Mouse (Mus musculus) hindbrain, embryonic 11.5 days (tissue): ENCODE measurements around the gene Mmachc. TPM values are rescaled to one million over a fixed set of nuclear protein-coding genes. Genes with fewer than 3 reads are reported as not detected.
"Not testable (repeated sequence)": the region's sequence is repeated elsewhere in the genome, so short reads cannot be mapped to it uniquely, and the experiment has no call there.

ENCODE experiments used
- ATAC-seq: fragments of 200-750 bp; cut with Nextera tagmentation; 2 replicates; pipeline ENCODE4 v1.8.0; 2017; ENCODE audit warnings: mild to moderate bottlenecking, moderate TSS enrichment, moderate library complexity; ENCODE audit not compliant: low FRiP score
- DNase-seq: peaks from one replicate; pipeline ENCODE4 v3.0.0-alpha.2; 2015; ENCODE audit warnings: low spot score
- H3K27ac ChIP-seq: fragments of 300-500 bp; sonication (generic); 2 replicates; pipeline ENCODE4 v1.5.1; 2014; ENCODE audit warnings: mild to moderate bottlenecking, low read depth, low read length
- H3K27me3 ChIP-seq: fragments of 300-500 bp; sonication (generic); 2 replicates; pipeline ENCODE4 v1.6.1; 2014; ENCODE audit warnings: mild to moderate bottlenecking, low read length, moderate library complexity, mixed read lengths; ENCODE audit not compliant: control insufficient read depth, insufficient read depth
- H3K36me3 ChIP-seq: fragments of 300-500 bp; sonication (generic); 2 replicates; pipeline ENCODE4 v1.6.1; 2014; ENCODE audit warnings: mild to moderate bottlenecking, low read length, moderate library complexity, mixed read lengths; ENCODE audit not compliant: control insufficient read depth, insufficient read depth
- H3K4me1 ChIP-seq: fragments of 300-500 bp; sonication (generic); replicated peaks from 2 replicates; pipeline ENCODE4 v1.6.1; 2014; ENCODE audit warnings: low read length, mixed read lengths; ENCODE audit not compliant: control insufficient read depth, insufficient read depth
- H3K4me2 ChIP-seq: fragments of 300-500 bp; sonication (generic); replicated peaks from 2 replicates; pipeline ENCODE4 v1.6.1; 2014; ENCODE audit warnings: mild to moderate bottlenecking, low read depth, low read length
- H3K4me3 ChIP-seq: fragments of 300-500 bp; sonication (generic); 2 replicates; pipeline ENCODE4 v1.5.1; 2014; ENCODE audit warnings: low read depth, low read length
- H3K9ac ChIP-seq: fragments of 300-500 bp; sonication (generic); 2 replicates; pipeline ENCODE4 v1.6.1; 2014; ENCODE audit warnings: low read depth, low read length
- H3K9me3 ChIP-seq: fragments of 300-500 bp; sonication (generic); 2 replicates; pipeline ENCODE4 v1.6.1; 2016; ENCODE audit warnings: low read length; ENCODE audit not compliant: control insufficient read depth
- WGBS: fragments of 180-500 bp; shearing (Covaris S2); extraction: QIAGEN DNeasy Blood & Tissue Kit; methylation state at CpG from one replicate; pipeline ENCODE4 v1.1.7; 2014; 5-methylcytosine and 5-hydroxymethylcytosine counted together
- polyA plus RNA-seq: library from polyadenylated mRNA; unstranded; fragments of >200 nt; fragmentation: Nextera tagmentation; extraction: Ambion mirVana; gene quantifications from 2 replicates; pipeline ENCODE4 v1.2.1, GENCODE M21; 2014

Gene Mmachc
- polyA plus RNA-seq, 1 experiment from 2014 or later: 30.9 TPM

DNA sequence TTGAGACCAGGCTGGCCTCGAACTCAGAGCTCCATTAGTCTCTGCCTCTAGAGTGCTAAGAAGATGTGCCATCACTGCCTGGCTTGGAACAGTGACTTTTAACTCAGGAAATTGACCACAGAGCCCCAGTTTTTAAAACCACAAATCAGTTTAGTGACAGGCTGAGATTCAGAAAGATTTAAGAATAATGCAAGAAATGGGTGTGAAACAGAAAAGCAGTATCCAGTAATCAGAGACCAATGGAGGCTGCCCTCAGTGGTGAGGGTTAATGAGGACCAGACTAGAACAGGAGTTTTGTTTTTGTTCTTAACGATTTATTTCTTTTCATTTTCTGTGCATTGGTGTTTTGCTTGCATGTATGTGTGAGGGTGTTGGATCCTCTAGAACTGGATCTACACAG lies 23.5 kb downstream of the Mmachc start:
- 81% methylated on average over 2 of the region's 2 CpGs for WGBS
- H3K9ac ChIP-seq: peak overlapping the region; percentile 67; the same call in 1 of the 2 replicates
- H3K36me3 ChIP-seq: peaks cover 4% of the 10 kb centered on the region; the same call in 1 of the 2 replicates
- DNase-seq (no peak), ATAC-seq (no peak)
- no peaks in the 10 kb centered on the region for H3K9me3 ChIP-seq
- H3K4me1 ChIP-seq: no peaks in the 10 kb centered on the region; the same call in 1 of the 2 replicates
- no peaks in the 10 kb centered on the region for H3K27me3 ChIP-seq
- no peak overlapping the region for H3K27ac ChIP-seq
- H3K4me3 ChIP-seq: peak overlapping the region; percentile 56
- no peak overlapping the region for H3K4me2 ChIP-seq

DNA sequence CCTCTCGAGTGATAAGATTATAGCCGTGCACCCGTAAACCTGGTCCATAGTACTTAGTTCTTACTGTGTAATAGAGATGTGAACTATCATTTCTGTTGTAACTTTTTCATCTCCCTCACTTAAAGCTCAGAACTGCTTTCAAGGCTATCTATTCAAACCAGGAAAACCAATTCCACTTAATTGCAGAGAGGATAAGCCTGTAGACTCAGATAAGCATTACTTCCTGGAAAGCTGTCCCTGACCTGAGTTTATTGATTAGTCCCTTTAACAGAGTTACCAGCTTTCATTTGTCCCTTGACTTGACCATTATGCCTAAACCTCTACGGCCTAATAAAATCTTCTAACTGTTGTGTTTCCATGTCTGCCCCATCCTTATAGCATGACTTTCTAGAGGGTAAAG lies 24.2 kb downstream of the Mmachc start:
- H3K9ac ChIP-seq: no peak overlapping the region
- H3K9me3 ChIP-seq: no peaks in the 10 kb centered on the region
- peaks cover 3% of the 10 kb centered on the region; the same call in 1 of the 2 replicates for H3K36me3 ChIP-seq
- no peak overlapping the region for H3K4me2 ChIP-seq
- 90% methylated on average over 4 of the region's 4 CpGs for WGBS
- ATAC-seq (no peak), DNase-seq (no peak)
- H3K27ac ChIP-seq: no peak overlapping the region
- no peak overlapping the region for H3K4me3 ChIP-seq
- H3K4me1 ChIP-seq: no peaks in the 10 kb centered on the region; the same call in 1 of the 2 replicates
- H3K27me3 ChIP-seq: no peaks in the 10 kb centered on the region

GRCm38 (mm10) chr4:116680521-116680920 lies 27.7 kb downstream of the Mmachc start:
- 94% methylated on average over 4 of the region's 4 CpGs for WGBS
- H3K4me3 ChIP-seq, H3K9me3 ChIP-seq, H3K36me3 ChIP-seq, H3K27me3 ChIP-seq, H3K4me2 ChIP-seq, ATAC-seq, H3K27ac ChIP-seq, H3K9ac ChIP-seq, DNase-seq, H3K4me1 ChIP-seq: not testable (repeated sequence)

DNA sequence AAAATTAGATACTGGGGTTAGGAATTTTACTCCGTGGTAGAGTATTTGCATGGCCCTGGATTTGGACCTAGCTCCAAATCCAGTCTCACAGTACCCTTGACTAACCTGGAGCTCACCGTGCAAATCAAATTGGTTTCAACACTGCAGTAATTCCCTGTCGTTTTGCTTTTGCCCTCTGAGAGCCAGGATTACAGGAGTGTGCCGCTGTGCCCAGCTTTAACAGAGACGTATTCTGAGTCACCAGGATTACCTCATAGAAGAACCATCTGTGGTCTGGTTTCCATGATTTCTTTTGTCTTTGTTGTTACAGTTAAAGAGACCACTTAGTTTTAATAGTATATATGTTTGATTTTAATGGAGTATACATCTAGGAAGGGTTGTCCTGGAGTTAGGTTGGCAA lies 29.1 kb downstream of the Mmachc start:
- DNase-seq (no peak), ATAC-seq (no peak)
- H3K4me3 ChIP-seq: no peak overlapping the region
- no peak overlapping the region for H3K4me2 ChIP-seq
- 77% methylated on average over 5 of the region's 5 CpGs for WGBS
- no peaks in the 10 kb centered on the region for H3K4me1 ChIP-seq
- no peaks in the 10 kb centered on the region for H3K27me3 ChIP-seq
- H3K36me3 ChIP-seq: no peaks in the 10 kb centered on the region
- H3K9me3 ChIP-seq: no peaks in the 10 kb centered on the region
- no peak overlapping the region for H3K27ac ChIP-seq
- H3K9ac ChIP-seq: no peak overlapping the region

DNA sequence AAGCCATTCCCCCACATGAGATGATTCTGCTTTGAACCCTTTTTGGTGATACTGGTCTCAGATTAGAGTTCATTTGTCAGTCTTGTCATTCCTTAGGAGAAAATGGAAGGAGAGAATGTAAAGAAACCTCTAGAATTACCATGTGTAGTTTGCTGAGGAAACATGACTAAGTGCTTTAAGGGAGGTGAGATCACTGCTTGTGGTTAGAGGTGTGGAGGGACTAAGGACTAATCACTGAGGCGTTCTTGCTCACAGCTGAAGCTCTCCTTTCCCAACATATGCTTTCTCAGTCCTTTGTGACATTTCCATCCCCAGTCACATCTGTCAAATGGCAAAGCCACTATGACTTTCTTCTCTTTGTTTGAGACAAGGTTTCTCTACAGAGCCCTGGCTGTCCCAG lies 30.4 kb downstream of the Mmachc start:
- ATAC-seq: no peak
- Histone ChIP-seq H3K4me2 (no peak overlapping the region), H3K27me3 (no peaks in the 10 kb centered on the region), H3K9ac (no peak overlapping the region), H3K27ac (no peak overlapping the region), H3K9me3 (no peaks in the 10 kb centered on the region), H3K4me3 (no peak overlapping the region), H3K4me1 (no peaks in the 10 kb centered on the region), H3K36me3 (no peaks in the 10 kb centered on the region)
- 94% methylated on average over 1 of the region's 1 CpGs for WGBS
- no peak for DNase-seq

DNA sequence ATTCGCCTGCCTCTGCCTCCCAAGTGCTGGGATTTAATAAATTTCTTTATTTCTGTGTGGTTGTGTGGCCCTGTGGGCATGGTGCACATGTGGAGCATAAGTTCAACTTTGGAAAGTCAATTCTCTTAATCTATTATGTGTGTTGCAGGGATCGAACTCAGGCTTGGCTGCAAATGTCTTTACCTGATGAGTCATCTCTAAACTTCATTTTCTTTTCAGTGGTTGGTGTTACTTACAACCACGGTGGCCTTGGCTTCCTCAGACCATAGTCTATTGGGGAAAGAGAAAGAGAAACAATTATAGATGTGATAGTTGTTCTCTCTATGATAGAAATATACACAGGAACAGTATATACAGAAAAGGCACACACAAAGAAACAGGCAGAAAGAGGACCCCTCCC lies 32.2 kb downstream of the Mmachc start:
- H3K36me3 ChIP-seq: no peaks in the 10 kb centered on the region
- no peak for ATAC-seq
- no peaks in the 10 kb centered on the region for H3K27me3 ChIP-seq
- no peak overlapping the region for H3K4me3 ChIP-seq
- H3K9ac ChIP-seq: no peak overlapping the region
- H3K9me3 ChIP-seq: no peaks in the 10 kb centered on the region
- no peak overlapping the region for H3K4me2 ChIP-seq
- H3K4me1 ChIP-seq: no peaks in the 10 kb centered on the region
- no peak overlapping the region for H3K27ac ChIP-seq
- 88% methylated on average over 3 of the region's 3 CpGs for WGBS
- no peak for DNase-seq

DNA sequence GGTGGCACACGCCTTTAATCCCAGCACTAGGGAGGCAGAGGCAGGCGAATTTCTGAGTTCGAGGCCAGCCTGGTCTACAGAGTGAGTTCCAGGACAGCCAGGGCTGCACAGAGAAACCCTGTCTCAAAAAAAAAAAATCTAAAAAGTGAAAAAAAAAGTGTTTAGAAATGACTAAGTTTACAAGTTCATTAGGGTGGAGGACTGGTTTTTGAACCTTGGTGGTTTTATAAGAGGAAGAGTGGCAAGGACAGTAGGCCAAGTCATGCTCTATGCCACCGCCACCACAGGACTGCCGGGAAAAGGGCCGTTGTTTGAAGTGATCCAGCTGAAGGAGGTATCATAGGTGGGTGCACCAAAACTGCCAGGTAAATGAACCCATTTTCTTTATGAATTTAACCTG lies 33.4 kb downstream of the Mmachc start:
- WGBS: 90% methylated on average over 6 of the region's 6 CpGs
- DNase-seq: not testable (repeated sequence)

DNA sequence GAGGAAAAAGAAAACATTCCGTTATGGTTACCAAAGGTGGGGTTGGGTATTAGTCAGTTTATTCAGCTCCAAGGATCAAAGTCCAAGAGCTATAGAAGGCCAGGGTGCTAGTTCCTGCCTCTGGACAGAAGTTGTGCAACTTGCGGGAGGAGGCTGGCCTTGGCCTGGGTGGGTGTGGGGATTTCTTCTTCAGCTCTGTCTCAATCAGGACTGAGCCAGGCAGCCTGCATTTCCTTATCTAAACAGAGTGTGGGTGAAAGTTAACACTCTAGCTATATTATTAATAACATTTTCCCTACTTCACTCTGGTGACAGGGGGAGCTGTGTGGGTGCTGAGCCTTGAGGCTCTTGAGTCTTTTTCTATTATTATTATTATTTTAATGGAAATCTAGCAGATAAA lies 35.4 kb downstream of the Mmachc start:
- Histone ChIP-seq H3K9me3 (no peaks in the 10 kb centered on the region), H3K4me1 (no peaks in the 10 kb centered on the region), H3K27ac (no peak overlapping the region), H3K4me3 (no peak overlapping the region), H3K36me3 (no peaks in the 10 kb centered on the region), H3K27me3 (no peaks in the 10 kb centered on the region), H3K4me2 (no peak overlapping the region), H3K9ac (no peak overlapping the region)
- ATAC-seq (no peak), DNase-seq (no peak)
- 70% methylated on average over 2 of the region's 2 CpGs for WGBS

More for the DNA sequence above, 33.4 kb downstream of the Mmachc start:
- not testable (repeated sequence) for ATAC-seq, H3K4me1 ChIP-seq, H3K27ac ChIP-seq, H3K9ac ChIP-seq, H3K4me3 ChIP-seq, H3K4me2 ChIP-seq, H3K36me3 ChIP-seq, H3K27me3 ChIP-seq, H3K9me3 ChIP-seq

DNA sequence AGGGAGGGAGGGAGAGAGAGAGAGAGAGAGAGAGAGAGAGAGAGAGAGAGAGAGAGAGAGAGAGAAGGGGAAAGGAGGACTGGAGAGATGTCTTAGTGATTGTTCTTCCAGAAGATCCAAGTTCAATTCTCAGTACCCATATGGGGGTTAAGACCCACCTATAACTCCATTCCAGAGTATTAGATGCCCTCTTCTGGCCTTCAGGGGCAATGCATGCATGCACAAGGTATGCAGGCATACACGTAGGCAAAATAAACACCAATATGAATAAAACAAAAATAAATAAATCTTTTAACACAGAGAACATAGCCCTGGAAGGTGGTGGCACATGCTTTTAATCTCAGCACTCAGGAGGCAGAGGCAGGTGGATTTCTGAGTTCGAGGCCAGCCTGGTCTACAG lies 38.9 kb downstream of the Mmachc start:
- 52% methylated on average over 2 of the region's 2 CpGs for WGBS
- Histone ChIP-seq H3K4me1 (no peaks in the 10 kb centered on the region), H3K27ac (no peak overlapping the region), H3K4me3 (no peak overlapping the region), H3K9me3 (no peaks in the 10 kb centered on the region), H3K27me3 (no peaks in the 10 kb centered on the region), H3K36me3 (no peaks in the 10 kb centered on the region), H3K9ac (no peak overlapping the region), H3K4me2 (no peak overlapping the region)
- DNase-seq: no peak
- ATAC-seq: no peak
